Mouse (Mus musculus) lung, postnatal 36 days (tissue): ENCODE measurements around the gene Bex3.

Experiments used
- DNase-seq: peaks from one replicate; pipeline ENCODE4 v3.0.0; 2022; ENCODE audit warnings: mixed read lengths

Gene Bex3

DNA sequence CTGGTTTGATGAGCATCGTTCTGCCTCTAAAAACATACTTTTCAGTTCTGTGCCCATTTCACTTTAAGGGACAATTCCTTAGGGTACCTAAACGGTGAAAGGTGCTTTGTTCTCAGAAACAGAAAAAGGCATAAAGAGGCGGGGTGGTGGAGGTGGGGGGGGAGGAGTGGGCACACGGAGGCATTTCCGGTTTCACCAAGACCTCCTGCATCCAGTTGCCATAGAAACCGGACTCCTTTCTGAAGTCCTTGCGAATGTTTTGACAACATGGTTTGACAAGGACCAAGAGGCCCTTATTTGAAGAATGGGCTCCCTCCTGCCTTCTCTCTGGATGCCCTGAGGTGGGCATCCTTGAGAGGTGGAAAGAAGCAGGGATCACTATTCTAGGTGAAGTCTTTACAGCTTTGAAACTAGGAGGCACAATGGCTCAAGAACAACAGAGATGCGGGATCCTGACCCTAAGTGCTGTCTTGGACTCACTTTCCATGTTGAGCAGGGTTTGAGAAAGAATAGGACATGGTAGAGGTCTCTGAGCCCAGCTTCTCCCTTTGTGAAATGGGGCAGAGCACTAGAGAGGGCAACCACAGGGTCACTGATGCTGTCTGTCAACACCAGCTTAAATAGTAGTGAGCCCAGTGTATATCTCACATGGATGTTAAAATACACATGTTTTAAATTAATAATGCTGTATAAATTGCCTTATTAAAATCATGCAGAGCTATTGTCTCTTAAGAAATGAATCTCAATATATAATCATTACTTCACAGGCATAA is 43.9 kb downstream of the Bex3 start:
- no peak for DNase-seq

DNA sequence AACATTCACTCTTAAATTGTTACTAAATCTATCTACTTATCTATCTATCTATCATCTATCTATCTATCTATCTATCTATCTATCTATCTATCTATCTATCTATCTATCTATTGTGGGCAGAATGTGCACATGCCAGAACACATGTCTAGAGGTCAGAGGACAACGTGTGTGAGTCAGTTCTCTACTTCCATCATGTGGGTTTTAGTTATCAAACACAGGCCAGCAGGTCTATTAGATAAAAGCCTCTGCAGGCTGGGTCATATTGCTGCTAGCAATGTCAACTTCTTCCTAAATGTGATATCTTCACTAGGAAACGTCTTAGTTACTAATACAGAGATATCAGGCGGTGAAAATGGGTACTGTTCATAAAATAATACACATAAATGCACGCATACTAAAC is 49.9 kb downstream of the Bex3 start:
- no peak for DNase-seq
